Mouse (Mus musculus) MEL (cell line): ENCODE data around the gene Rad9b. TPM values are rescaled to one million over a fixed set of nuclear protein-coding genes. Genes with fewer than 3 reads are reported as not detected.
A peak's percentile ranks its signal among the peaks of the same experiment; 100 is the strongest.

Experiments used
- DNase-seq: peaks from one replicate; pipeline ENCODE4 v3.0.0; 2011; ENCODE audit warnings: low read depth, low spot score
- H3K27ac ChIP-seq: 2 replicates; pipeline ENCODE4 v1.5.1; 2012; ENCODE audit warnings: low read depth, mild to moderate bottlenecking, control low read depth, low read length, moderate library complexity; ENCODE audit not compliant: control insufficient read depth
- H3K27me3 ChIP-seq, 2 experiments: fragments of 150-350 bp in 1 of 2; sonication (generic) in 1 of 2; 2 replicates each; pipeline ENCODE4 v1.6.1; 2012; ENCODE audit warnings: low read length in 2 of 2, mild to moderate bottlenecking in 2 of 2, improper control_type of control experiment in 1 of 2, moderate library complexity in 1 of 2; ENCODE audit not compliant: insufficient read depth in 2 of 2, control insufficient read depth in 1 of 2
- H3K36me3 ChIP-seq, 2 experiments: 2 replicates each; pipeline ENCODE4 v1.6.1; 2012 to 2014; ENCODE audit warnings: low read length in 2 of 2, improper control_type of control experiment in 1 of 2, inconsistent platforms in 1 of 2, mild to moderate bottlenecking in 1 of 2; ENCODE audit not compliant: insufficient read depth in 2 of 2, control insufficient read depth in 1 of 2
- H3K4me1 ChIP-seq, 2 experiments: fragments of 150-350 bp in 1 of 2; sonication (generic) in 1 of 2; 2 replicates each; pipeline ENCODE4 v1.6.1; 2012; ENCODE audit warnings: low read length in 2 of 2, improper control_type of control experiment in 1 of 2, mild to moderate bottlenecking in 1 of 2; ENCODE audit not compliant: insufficient read depth in 2 of 2, control insufficient read depth in 1 of 2
- H3K4me3 ChIP-seq, 2 experiments: fragments of 150-350 bp in 1 of 2; sonication (generic) in 1 of 2; 2 replicates each; pipeline ENCODE4 v1.5.1; 2012; ENCODE audit warnings: low read depth in 2 of 2, low read length in 2 of 2, mild to moderate bottlenecking in 2 of 2, moderate library complexity in 2 of 2, control low read depth in 1 of 2, improper control_type of control experiment in 1 of 2; ENCODE audit not compliant: control insufficient read depth in 1 of 2, insufficient read depth in 1 of 2
- H3K79me2 ChIP-seq: 2 replicates; pipeline ENCODE4 v1.6.1; 2012; ENCODE audit warnings: mild to moderate bottlenecking, low read length, moderate library complexity; ENCODE audit not compliant: control insufficient read depth, poor library complexity, insufficient read depth
- H3K9ac ChIP-seq: 2 replicates; pipeline ENCODE4 v1.6.1; 2012; ENCODE audit warnings: low read depth, mild to moderate bottlenecking, control low read depth, low read length, moderate library complexity; ENCODE audit not compliant: control insufficient read depth, poor library complexity, severe bottlenecking
- H3K9me3 ChIP-seq: fragments of 150-350 bp; sonication (generic); replicated peaks from 2 replicates; pipeline ENCODE4 v1.6.1; 2012; ENCODE audit warnings: mild to moderate bottlenecking, low read length, improper control_type of control experiment, moderate library complexity; ENCODE audit not compliant: insufficient read depth
- BHLHE40 ChIP-seq: IDR thresholded peaks from 2 replicates; pipeline ENCODE4 v1.6.1; 2012; ENCODE audit warnings: low read depth, mild to moderate bottlenecking, inconsistent platforms, low read length, improper control_type of control experiment, borderline replicate concordance
- CHD1 ChIP-seq: IDR thresholded peaks from 2 replicates; pipeline ENCODE4 v1.6.1; 2012; ENCODE audit warnings: low read depth, mild to moderate bottlenecking, inconsistent platforms, low read length, improper control_type of control experiment
- CHD2 ChIP-seq: IDR thresholded peaks from 2 replicates; pipeline ENCODE4 v1.6.1; 2011; ENCODE audit warnings: low read length, improper control_type of control experiment
- CTCF ChIP-seq, 3 experiments: IDR thresholded peaks in 2 of 3; conservative IDR thresholded peaks in 1 of 3; 2 replicates each; pipeline ENCODE4 v1.5.1; 2011 to 2012; ENCODE audit warnings: low read length in 3 of 3, low read depth in 2 of 3, mild to moderate bottlenecking in 2 of 3, improper control_type of control experiment in 1 of 3, inconsistent platforms in 1 of 3, mixed read lengths in 1 of 3, moderate library complexity in 1 of 3; ENCODE audit not compliant: control insufficient read depth in 1 of 3, insufficient read depth in 1 of 3, poor library complexity in 1 of 3, severe bottlenecking in 1 of 3
- ETS1 ChIP-seq: IDR thresholded peaks from 2 replicates; pipeline ENCODE4 v1.6.1; 2012; ENCODE audit warnings: low read depth, mild to moderate bottlenecking, inconsistent platforms, low read length, improper control_type of control experiment, moderate library complexity
- GABPA ChIP-seq: IDR thresholded peaks from 2 replicates; pipeline ENCODE4 v1.6.1; 2012; ENCODE audit warnings: low read depth, mild to moderate bottlenecking, inconsistent platforms, low read length, improper control_type of control experiment, moderate library complexity
- HCFC1 ChIP-seq: IDR thresholded peaks from 2 replicates; pipeline ENCODE4 v1.6.1; 2012; ENCODE audit warnings: low read depth, mild to moderate bottlenecking, inconsistent platforms, low read length, improper control_type of control experiment, moderate library complexity
- JUND ChIP-seq: IDR thresholded peaks from 2 replicates; pipeline ENCODE4 v1.6.1; 2011; ENCODE audit warnings: low read depth, mild to moderate bottlenecking, improper control_type of control experiment, low read length
- KAT2A ChIP-seq: conservative IDR thresholded peaks from 2 replicates; pipeline ENCODE4 v1.6.1; 2012; ENCODE audit warnings: low read depth, low read length, improper control_type of control experiment, inconsistent platforms
- MAX ChIP-seq: IDR thresholded peaks from 2 replicates; pipeline ENCODE4 v1.6.1; 2011; ENCODE audit warnings: low read length, improper control_type of control experiment
- MAZ ChIP-seq: IDR thresholded peaks from 2 replicates; pipeline ENCODE4 v1.6.1; 2012; ENCODE audit warnings: low read depth, mild to moderate bottlenecking, inconsistent platforms, low read length, improper control_type of control experiment
- MEF2A ChIP-seq: IDR thresholded peaks from 2 replicates; pipeline ENCODE4 v1.6.1; 2014; ENCODE audit warnings: low read depth, mild to moderate bottlenecking, inconsistent platforms, low read length, improper control_type of control experiment; ENCODE audit not compliant: poor library complexity, insufficient replicate concordance, severe bottlenecking; ENCODE audit errors: extremely low read depth
- MYC ChIP-seq: IDR thresholded peaks from 2 replicates; pipeline ENCODE4 v1.6.1; 2011; ENCODE audit warnings: low read depth, mild to moderate bottlenecking, low read length, improper control_type of control experiment, moderate library complexity
- POLR2A ChIP-seq, 2 experiments: IDR thresholded peaks; 2 replicates each; pipeline ENCODE4 v1.6.1; 2011 to 2012; ENCODE audit warnings: low read length in 2 of 2, mild to moderate bottlenecking in 2 of 2, control low read depth in 1 of 2, improper control_type of control experiment in 1 of 2, low read depth in 1 of 2, moderate library complexity in 1 of 2; ENCODE audit not compliant: control insufficient read depth in 1 of 2, insufficient read depth in 1 of 2, poor library complexity in 1 of 2
- RAD21 ChIP-seq: IDR thresholded peaks from 2 replicates; pipeline ENCODE4 v1.6.1; 2011; ENCODE audit warnings: mild to moderate bottlenecking, low read depth, low read length, improper control_type of control experiment
- RCOR1 ChIP-seq: IDR thresholded peaks from 2 replicates; pipeline ENCODE4 v1.6.1; 2012; ENCODE audit warnings: low read depth, mild to moderate bottlenecking, inconsistent platforms, low read length, improper control_type of control experiment
- SIN3A ChIP-seq: IDR thresholded peaks from 2 replicates; pipeline ENCODE4 v1.6.1; 2012; ENCODE audit warnings: low read length, improper control_type of control experiment, inconsistent platforms
- SMC3 ChIP-seq: IDR thresholded peaks from 2 replicates; pipeline ENCODE4 v1.6.1; 2011; ENCODE audit warnings: low read depth, low read length, improper control_type of control experiment
- TAL1 ChIP-seq: IDR thresholded peaks from 2 replicates; pipeline ENCODE4 v1.6.1; 2012; ENCODE audit warnings: mild to moderate bottlenecking, inconsistent platforms, low read length, moderate library complexity, mixed read lengths
- TCF12 ChIP-seq: IDR thresholded peaks from 2 replicates; pipeline ENCODE4 v1.6.1; 2014; ENCODE audit warnings: low read depth, mild to moderate bottlenecking, inconsistent platforms, low read length, improper control_type of control experiment, moderate library complexity
- UBTF ChIP-seq: IDR thresholded peaks from 2 replicates; pipeline ENCODE4 v1.6.1; 2012; ENCODE audit warnings: low read depth, mild to moderate bottlenecking, inconsistent platforms, low read length, improper control_type of control experiment, moderate library complexity, borderline replicate concordance; ENCODE audit not compliant: insufficient read depth
- USF1 ChIP-seq: IDR thresholded peaks from 2 replicates; pipeline ENCODE4 v1.6.1; 2014; ENCODE audit warnings: low read depth, mild to moderate bottlenecking, inconsistent platforms, low read length, improper control_type of control experiment, moderate library complexity
- USF2 ChIP-seq, 2 experiments: IDR thresholded peaks; 2 replicates each; pipeline ENCODE4 v1.6.1; 2011 to 2012; ENCODE audit warnings: improper control_type of control experiment in 2 of 2, low read length in 2 of 2, borderline replicate concordance in 1 of 2, inconsistent platforms in 1 of 2, low read depth in 1 of 2, mild to moderate bottlenecking in 1 of 2; ENCODE audit not compliant: insufficient read depth in 1 of 2
- ZC3H11A ChIP-seq: IDR thresholded peaks from 2 replicates; pipeline ENCODE4 v1.6.1; 2012; ENCODE audit warnings: low read depth, mild to moderate bottlenecking, inconsistent platforms, low read length, improper control_type of control experiment
- ZKSCAN1 ChIP-seq: IDR thresholded peaks from 2 replicates; pipeline ENCODE4 v1.6.1; 2012; ENCODE audit warnings: low read depth, mild to moderate bottlenecking, inconsistent platforms, low read length, improper control_type of control experiment, moderate library complexity
- ZMIZ1 ChIP-seq: IDR thresholded peaks from 2 replicates; pipeline ENCODE4 v1.6.1; 2012; ENCODE audit warnings: low read depth, mild to moderate bottlenecking, inconsistent platforms, low read length, improper control_type of control experiment, moderate library complexity
- ZNF384 ChIP-seq: IDR thresholded peaks from 2 replicates; pipeline ENCODE4 v1.6.1; 2012; ENCODE audit warnings: low read depth, mild to moderate bottlenecking, inconsistent platforms, low read length, improper control_type of control experiment
- polyA plus RNA-seq, 2 experiments: library from polyadenylated mRNA; stranded (reverse) in 1 of 2; unstranded in 1 of 2; fragments of >175 nt in 1 of 2; fragments of >200 nt in 1 of 2; gene quantifications; 2 replicates each; pipeline versions ENCODE4 v1.2.1 to v1.2.4; 2012; ENCODE audit warnings: low replicate concordance in 2 of 2, low read depth in 1 of 2; ENCODE audit not compliant: insufficient read length in 2 of 2, insufficient read depth in 1 of 2, missing spikeins in 1 of 2
- total RNA-seq: library from RNA; depleted of rRNA; stranded (reverse); fragments of 300-350 nt; gene quantifications from 2 replicates; pipeline ENCODE4 v1.2.3, GENCODE M21; 2012

Gene Rad9b
- total and polyA plus RNA-seq, 3 experiments = 9.1 to 11.1 TPM; not detected in 1

DNA sequence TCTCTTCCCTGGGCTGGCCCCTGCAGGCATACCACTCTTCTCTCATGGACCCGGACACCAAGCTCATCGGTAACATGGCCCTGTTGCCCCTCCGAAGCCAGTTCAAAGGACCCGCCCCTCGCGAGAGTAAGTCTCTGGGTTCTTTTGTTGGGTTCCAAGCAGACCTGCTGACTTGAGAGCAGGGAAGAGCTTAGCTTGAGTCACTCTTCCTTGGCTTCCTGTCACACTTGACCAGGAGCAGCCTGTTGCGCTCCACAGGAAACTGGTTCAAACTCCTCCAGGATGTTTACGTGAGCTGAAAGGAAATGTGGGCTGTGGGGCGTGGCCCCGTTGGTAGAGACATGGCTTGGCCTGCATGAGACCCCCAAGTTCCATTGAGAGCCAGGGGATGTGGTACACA lies 42.8 kb upstream of the Rad9b start:
- DNase-seq = no peak
- H3K79me2 ChIP-seq = peaks cover 41% of the 10 kb centered on the region
- no peak for TF ChIP-seq RCOR1
- no peak for TF ChIP-seq TAL1
- no peak for TF ChIP-seq SIN3A
- no peak for TF ChIP-seq MYC
- TF ChIP-seq ZC3H11A = no peak
- TF ChIP-seq CHD2 = no peak
- TF ChIP-seq ZMIZ1 = no peak
- TF ChIP-seq USF1 = no peak
- TF ChIP-seq MAZ = no peak
- TF ChIP-seq KAT2A = no peak
- TF ChIP-seq GABPA = no peak
- TF ChIP-seq HCFC1 = no peak
- no peak for TF ChIP-seq ZNF384
- TF ChIP-seq MAX = no peak
- TF ChIP-seq CHD1 = no peak
- no peak for TF ChIP-seq CTCF (IDR thresholded peaks at IDR 0.05 in 2 of 3, conservative IDR thresholded peaks at IDR 0.05 in 1 of 3; ENCODE audit: control insufficient read depth in 1 of 3, insufficient read depth in 1 of 3, low read depth in 2 of 3, low read length in 3 of 3, poor library complexity in 1 of 3, severe bottlenecking in 1 of 3)
- no peak for TF ChIP-seq UBTF
- TF ChIP-seq JUND = no peak
- no peak for TF ChIP-seq ETS1
- TF ChIP-seq TCF12 = no peak
- H3K27ac ChIP-seq = no peak overlapping the region
- H3K9ac ChIP-seq = no peak overlapping the region
- no peaks in the 10 kb centered on the region for H3K27me3 ChIP-seq
- peaks cover 5 to 11% of the 10 kb centered on the region in 2 experiments for H3K36me3 ChIP-seq
- no peak overlapping the region for H3K4me3 ChIP-seq
- H3K4me1 ChIP-seq = peaks cover 0 to 7% of the 10 kb centered on the region in 2 experiments; a peak in 2 of 4 replicates
- no peaks in the 10 kb centered on the region for H3K9me3 ChIP-seq

- Histone ChIP-seq H3K36me3 (peaks cover 7 to 10% of the 10 kb centered on the region in 2 experiments), H3K27ac (no peak overlapping the region), H3K4me3 (no peak overlapping the region), H3K9me3 (no peaks in the 10 kb centered on the region), H3K4me1 (peaks cover 0 to 11% of the 10 kb centered on the region in 2 experiments; a peak in 2 of 4 replicates), H3K27me3 (no peaks in the 10 kb centered on the region), H3K79me2 (peaks cover 38% of the 10 kb centered on the region), H3K9ac (no peak overlapping the region)
- TF ChIP-seq ZC3H11A (peak; percentile 43; the same call in 1 of the 2 replicates), SIN3A (peak; percentile 51; the same call in 1 of the 2 replicates), POLR2A (IDR thresholded peaks at IDR 0.05; ENCODE audit: control insufficient read depth in 1 of 2, insufficient read depth in 1 of 2, low read depth in 1 of 2, low read length in 2 of 2, poor library complexity in 1 of 2) (no peak), CHD2 (no peak), USF2 (IDR thresholded peaks at IDR 0.05; ENCODE audit: borderline replicate concordance in 1 of 2, insufficient read depth in 1 of 2, low read depth in 1 of 2, low read length in 2 of 2) (no peak), MYC (no peak), UBTF (no peak), TCF12 (no peak), MEF2A (no peak), CTCF (IDR thresholded peaks at IDR 0.05 in 2 of 3, conservative IDR thresholded peaks at IDR 0.05 in 1 of 3; ENCODE audit: control insufficient read depth in 1 of 3, insufficient read depth in 1 of 3, low read depth in 2 of 3, low read length in 3 of 3, poor library complexity in 1 of 3, severe bottlenecking in 1 of 3) (peak; percentile 75 to 79 (median 75)), BHLHE40 (no peak), SMC3 (peak; percentile 74), ZKSCAN1 (no peak), RAD21 (peak; percentile 61)
- DNase-seq = peak; percentile 83
Measured at GRCm38 (mm10) chr5:122393887-122394286, 39.9 kb upstream of the Rad9b start.
